Mouse (Mus musculus): Measurements from ENCODE around the gene Kctd17. TPM values are rescaled to one million over a fixed set of nuclear protein-coding genes. Genes with fewer than 3 reads are reported as not detected.

Gene Kctd17
- total RNA-seq, 2 experiments from 2014 or later = 53.9 to 54.3 TPM

DNA sequence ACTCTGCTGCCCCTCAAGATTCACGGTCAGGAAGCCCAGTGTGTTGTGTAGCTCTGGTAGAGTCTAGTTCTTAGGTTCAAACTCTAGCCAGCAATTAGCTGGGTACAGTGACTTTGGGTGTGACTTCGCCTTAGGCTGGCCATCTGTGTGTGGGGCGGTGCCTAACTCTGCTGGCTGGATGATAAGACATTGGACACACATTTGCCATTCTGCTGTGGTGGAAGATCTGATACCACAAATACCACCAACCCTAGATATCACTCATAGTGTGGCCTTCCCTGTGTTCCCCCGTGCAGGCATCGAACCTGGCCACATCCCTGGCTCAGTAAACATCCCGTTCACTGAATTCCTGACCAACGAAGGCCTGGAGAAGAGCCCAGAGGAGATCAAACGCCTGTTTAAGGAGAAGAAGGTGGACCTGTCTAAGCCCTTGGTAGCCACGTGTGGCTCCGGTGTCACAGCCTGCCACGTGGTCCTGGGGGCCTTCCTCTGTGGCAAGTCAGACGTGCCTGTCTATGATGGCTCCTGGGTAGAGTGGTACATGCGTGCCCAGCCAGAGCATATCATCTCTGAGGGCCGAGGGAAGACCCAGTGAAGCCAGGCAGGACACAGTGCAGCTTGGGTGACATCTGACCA is 15.2 kb upstream of the Kctd17 start:
- intact Hi-C loops (cut with DNase I) = no loop called here
- no peak for DNase-seq

DNA sequence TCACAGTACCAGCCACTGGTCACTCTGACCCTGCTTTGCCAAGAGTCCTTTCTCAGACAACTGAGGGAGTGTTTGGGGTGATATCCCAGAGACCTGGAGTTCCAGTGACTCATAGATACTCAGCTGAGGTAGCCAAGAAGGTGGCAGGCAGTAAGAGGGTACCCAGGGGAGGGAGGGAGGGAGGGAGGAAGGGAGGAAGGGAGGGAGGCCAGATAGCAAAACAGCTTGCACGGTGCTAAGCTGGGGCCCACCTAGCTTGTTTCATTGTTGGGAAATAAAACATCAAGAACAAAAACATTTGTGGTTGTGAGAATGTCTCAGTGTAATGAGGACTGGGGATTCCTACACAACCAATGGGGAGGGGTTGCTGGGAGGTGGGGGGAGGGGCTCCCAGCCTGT is 14.6 kb upstream of the Kctd17 start:
- no peak for DNase-seq
- intact Hi-C loops (cut with DNase I) = no loop called here

- intact Hi-C loops (cut with DNase I) = no loop called here
- DNase-seq = no peak
Observed at GRCm38 (mm10) chr15:78414157-78414556, 14.2 kb upstream of the Kctd17 start.

DNA sequence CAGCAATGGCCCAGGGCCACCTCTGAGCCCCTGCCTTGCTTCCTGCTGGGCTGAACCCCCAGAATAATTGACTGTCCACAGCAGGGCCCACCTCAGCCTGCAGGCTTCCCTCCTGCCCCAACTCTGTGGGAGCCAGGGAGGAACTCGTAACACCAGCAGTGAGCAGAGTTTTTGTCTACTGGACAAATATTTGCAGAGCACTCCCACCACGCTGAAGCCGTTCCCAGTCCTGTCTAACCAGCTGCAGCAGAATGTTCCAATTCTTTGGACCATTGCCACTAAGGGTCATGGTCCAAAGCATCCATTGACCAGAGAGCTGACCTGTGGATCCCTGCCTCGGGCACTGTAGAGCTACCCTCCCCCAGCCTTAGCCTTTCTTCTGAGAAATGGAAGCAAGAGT is 11.4 kb upstream of the Kctd17 start:
- DNase-seq = no peak
- intact Hi-C loops (cut with DNase I) = no loop called here

DNA sequence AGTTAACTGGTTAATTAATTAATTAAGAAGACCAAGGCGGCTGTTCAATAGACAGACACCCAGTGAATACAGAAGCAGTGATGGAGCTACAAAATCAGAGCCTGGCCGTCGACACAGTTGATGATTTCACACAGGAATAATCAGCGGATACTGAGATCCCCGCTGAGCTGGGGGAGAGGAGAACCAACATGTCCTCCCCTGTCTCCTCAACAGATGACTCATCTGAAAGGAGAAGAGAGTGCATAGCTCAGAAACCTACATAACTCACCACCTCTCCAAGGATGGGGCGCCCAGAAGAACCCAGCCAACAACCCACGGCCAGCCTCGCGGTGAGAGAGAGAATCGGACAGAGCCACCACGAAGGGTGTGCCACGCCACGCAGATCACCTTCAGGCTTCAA is 8.0 kb upstream of the Kctd17 start:
- intact Hi-C loops (cut with DNase I) = loop anchor here (5.0 kb wide), 1 partner anchor 238 kb away; no protein-coding TSS in a partner anchor
- DNase-seq = no peak

DNA sequence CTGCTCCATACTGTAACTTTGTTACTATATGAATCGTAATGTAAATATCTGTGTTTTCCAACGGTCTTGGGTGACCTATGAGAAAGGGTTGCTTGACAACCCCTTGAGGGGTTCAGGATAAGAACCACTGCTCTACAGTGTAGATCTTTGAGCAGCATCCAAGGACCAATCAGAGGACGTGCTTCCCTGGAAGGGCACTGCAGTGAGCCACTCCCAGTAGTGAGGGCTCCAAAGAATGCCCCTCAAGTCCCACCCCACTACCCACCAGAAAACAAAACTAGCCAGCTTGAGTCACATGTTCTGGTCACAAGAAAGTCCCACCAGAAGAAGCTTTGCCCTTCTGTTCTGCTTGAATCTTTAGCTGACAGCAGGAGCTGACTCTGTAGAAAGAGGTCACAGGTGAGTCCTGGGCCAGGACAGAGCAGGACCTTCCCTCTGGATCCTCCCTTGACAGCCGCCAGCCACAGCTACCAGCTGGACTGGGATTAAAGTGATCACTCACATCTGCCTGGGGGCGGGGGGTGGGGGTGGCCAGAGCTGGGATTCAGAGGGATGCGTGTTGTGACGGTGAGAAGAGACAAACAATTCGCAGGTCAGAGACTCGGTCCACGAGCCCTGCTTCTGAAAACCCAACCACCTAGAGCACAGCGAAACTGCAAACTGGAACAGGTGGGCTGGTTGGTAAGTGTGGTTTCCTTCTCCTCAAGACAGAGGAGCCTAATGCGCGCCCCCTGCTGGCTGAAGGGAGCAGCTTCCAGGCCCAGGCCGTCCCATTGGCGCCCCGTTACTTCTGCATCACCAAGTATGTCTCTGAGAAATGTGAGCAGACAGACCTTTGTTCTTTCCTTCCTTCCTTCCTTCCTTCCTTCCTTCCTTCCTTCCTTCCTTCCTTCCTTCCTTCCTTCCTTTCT is 6.1 kb upstream of the Kctd17 start:
- intact Hi-C loops (cut with DNase I) = loop anchor here (1.0 to 5.0 kb wide), 2 partner anchors 67 to 240 kb away; no protein-coding TSS in a partner anchor
- peak; percentile 85 to 89 for DNase-seq

DNA sequence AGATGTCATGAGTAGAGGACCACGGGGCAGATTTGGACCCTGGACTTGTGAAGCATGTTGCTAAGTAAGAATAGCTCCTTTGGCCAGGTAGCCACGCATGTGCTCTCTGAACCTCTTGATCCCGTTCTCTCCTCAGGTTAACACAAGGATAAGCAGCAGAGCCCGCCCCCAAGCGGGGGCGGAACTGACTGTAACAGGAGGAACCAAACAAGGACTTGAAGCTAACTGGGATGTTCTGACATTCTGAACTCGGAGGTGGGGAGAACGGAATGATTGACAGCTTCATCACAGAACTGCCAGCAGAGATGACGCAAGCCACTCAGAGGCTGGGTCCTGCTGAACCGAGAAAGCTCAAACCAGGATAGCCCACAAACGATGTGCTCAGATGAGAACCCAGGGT is 3.9 kb upstream of the Kctd17 start:
- DNase-seq = no peak
- intact Hi-C loops (cut with DNase I) = loop anchor here (5.0 kb wide), 1 partner anchor 242 kb away; no protein-coding TSS in a partner anchor

DNA sequence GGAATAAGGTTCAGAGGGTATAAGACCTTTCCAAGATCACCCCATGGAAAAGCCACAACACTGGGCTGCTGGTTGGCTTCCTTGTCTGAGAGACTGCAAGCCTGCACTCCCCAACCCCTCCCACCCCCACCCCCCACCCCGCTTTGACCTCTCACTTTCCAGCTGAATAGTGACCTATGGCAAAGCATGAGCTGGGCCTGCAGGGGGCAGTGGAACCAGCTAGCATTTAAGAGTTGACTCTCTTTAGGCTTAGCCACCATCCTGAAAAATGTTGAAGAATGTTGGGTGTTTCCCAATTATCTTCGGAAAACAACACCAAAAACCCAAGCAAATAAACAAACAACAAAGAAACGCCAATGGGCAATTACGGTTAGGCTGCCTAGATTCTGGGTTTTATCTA is 3.1 kb upstream of the Kctd17 start:
- DNase-seq = no peak
- intact Hi-C loops (cut with DNase I) = no loop called here

DNA sequence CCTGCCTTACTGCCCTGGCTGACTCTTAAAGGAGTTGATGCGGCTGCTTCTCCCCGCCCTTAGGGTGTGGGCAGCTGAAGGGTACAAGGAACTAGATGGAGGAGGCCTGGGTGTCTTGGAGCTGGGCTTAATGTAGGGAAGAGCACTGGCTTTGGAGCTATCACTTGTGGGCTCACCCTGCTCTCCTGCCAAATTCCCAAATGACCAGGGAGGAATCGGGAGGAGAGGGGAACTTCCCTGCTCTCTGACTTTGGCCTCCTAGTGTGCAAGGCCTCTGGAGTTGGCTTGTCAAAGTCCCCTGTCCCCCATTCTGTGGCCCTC is 735 bp downstream of the Kctd17 start:
- no peak for DNase-seq
- intact Hi-C loops (cut with DNase I) = no loop called here

- no peak for DNase-seq
- intact Hi-C loops (cut with DNase I) = loop anchor here (5.0 kb wide), 1 partner anchor 173 kb away; no protein-coding TSS in a partner anchor
Observed at GRCm38 (mm10) chr15:78429871-78430622, 1.7 kb downstream of the Kctd17 start.

DNA sequence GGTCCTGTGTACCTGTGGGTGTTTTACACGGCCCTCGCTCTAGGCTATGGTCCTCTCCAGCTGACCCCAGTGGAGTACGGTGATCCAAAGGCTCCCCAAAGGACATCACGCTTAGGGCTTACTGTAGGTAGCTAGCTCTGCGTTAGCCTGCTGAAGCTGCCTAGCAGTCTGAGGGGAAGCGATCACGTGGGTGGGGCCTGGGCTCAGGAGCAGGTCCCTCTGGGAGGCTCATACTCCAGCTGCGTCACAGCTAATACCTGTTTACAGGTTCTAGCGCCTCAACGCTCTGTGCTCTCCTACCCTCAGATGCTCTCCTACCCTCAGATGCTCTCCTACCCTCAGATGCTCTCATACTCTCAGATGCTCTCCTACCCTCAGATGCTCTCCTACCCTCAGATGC is 2.5 kb downstream of the Kctd17 start:
- DNase-seq = no peak
- intact Hi-C loops (cut with DNase I) = loop anchor here (5.0 kb wide), 1 partner anchor 174 kb away; no protein-coding TSS in a partner anchor

DNA sequence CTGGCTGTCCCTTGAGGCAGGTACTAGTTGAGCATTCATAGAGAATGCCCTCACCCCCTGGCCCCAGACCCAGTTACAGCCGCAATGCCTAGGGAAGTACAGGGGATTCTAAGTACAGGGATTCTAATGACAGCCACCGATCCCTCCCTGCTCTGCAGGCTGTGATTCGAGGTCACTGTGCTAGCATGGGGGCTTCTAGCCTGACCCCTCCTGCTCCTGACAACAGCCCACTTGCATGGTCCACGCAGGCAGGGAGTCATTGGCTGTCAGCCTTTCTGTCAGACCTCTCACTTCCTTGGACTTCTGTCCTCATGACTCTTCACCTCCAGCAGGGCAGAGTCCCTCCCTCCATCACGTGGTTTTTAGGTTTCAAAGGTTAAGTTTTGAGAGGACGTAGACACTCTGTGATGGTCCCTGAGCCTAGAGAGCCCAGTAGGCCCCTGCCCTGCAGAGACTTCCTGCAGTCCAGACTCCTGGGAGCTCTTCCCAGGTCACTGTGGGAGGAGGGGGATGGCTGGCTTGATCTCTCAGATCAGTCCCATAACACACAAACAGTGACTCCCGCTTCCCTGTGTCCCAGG is 3.3 kb downstream of the Kctd17 start:
- no peak for DNase-seq
- intact Hi-C loops (cut with DNase I) = loop anchor here (5.0 kb wide), 1 partner anchor 174 kb away; no protein-coding TSS in a partner anchor

DNA sequence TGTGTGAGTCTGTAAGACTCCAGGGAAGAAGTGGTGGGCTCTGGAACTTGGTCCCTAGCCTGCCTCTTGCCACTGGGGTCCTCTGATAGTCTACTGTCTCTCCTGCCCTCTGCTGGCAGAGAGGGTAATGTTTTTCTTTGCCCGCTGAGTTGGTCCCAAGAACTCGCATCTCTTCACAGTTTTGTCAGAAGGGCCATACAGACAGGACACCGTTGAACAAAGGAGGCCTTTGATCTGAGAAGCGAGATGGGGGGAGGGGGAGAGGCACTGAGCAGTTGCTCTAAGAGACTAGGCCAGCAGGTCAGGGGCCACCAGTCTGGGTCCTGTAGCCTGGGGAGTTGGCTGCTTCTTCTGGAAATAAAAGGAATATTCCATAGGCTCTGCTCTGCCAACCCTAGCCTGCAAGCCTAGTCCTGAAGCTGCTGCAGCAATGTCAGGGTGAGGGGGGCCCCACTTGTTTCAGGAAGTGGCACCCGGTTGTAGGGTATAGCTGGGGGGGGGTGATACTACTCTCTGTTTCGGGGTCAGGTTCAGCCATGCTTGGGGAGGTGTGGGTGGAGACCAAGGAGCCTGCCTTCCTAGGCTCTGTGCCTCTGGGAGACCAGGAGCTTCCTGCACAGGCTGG is 6.6 kb downstream of the Kctd17 start:
- peak in 1 of 2 experiments; percentile 55 for DNase-seq
- intact Hi-C loops (cut with DNase I) = loop anchor here (5.0 kb wide), 1 partner anchor 178 kb away; no protein-coding TSS in a partner anchor

GRCm38 (mm10) chr15:78435681-78436080 is 7.3 kb downstream of the Kctd17 start:
- intact Hi-C loops (cut with DNase I) = no loop called here
- no peak for DNase-seq

DNA sequence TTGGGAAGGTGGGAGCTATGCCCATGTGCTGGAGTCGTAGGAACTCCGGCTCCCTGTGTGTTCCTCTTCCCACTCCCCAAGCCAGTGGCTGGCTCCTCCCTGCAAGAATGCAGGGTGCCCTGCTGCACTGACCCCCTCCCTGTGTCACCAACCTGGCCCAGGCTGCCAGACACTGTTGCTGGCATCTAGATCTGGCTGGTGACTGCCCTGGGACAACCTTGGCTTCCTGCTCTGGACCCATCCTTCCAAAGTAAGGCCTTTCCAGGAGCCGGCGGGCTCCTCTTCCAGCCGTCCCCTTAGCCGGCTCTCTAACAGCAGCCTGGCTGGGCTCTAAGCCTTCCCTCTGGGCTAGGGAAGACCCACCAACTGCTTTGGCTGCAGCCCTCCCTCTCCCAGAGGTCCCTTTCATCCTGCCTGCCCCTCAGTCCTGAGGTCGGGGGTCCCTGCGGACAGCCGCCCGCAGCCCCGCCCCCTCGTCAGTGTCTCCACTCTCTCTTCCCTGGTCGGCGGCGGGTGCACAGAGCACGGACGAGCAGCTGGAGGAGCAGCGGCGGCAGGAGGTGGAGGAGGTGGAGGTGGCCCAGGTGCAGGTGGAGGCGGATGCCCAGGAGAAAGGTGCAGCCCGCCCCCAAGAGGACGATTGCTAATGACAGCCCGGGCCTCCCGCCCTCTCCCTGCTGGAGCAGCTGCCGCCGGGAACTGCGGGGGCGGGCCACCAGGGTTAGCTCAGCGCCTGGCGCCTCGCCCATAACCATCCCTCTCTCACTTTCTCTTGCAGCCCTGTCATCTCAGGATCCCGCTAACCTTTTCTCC is 8.2 kb downstream of the Kctd17 start:
- peak; percentile 89 to 92 for DNase-seq
- intact Hi-C loops (cut with DNase I) = no loop called here

GRCm38 (mm10) chr15:78437237-78438017 is 9.1 kb downstream of the Kctd17 start:
- intact Hi-C loops (cut with DNase I) = no loop called here
- peak; percentile 65 to 70 for DNase-seq

- no peak for DNase-seq
- intact Hi-C loops (cut with DNase I) = no loop called here
Observed at GRCm38 (mm10) chr15:78438018-78438394, 9.6 kb downstream of the Kctd17 start.

- intact Hi-C loops (cut with DNase I) = no loop called here
Observed at GRCm38 (mm10) chr15:78438505-78438904, 10.1 kb downstream of the Kctd17 start.

More at GRCm38 (mm10) chr15:78438505-78438904, 10.1 kb downstream of the Kctd17 start:
- no peak for DNase-seq
